Mouse (Mus musculus): ENCODE data around the gene Olfr193. TPM values are rescaled to one million over a fixed set of nuclear protein-coding genes. Genes with fewer than 3 reads are reported as not detected.
"Not testable (repeated sequence)": the region's sequence is repeated elsewhere in the genome, so short reads cannot be mapped to it uniquely, and the experiment has no call there.

Gene Olfr193
- polyA plus RNA-seq (2012; rRNA removed): not detected in 2 replicates

DNA sequence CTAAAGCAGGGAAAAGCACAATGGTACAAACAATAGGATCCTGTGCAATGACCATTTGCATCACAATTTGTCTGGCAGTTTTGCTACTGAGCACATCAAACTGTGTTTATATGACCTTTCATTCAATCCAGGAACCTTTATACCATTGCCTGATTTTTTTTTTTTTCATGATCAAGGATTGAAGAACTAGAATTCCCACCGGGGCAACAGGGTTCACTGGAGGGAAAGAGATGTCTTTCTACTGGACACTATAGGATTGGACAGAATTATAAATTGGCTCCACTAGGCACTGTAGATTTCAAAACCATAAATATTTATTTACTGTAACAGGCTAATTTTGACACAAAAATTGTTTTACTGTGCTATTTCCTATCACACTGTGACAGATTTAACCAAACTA lies at the start of gene Olfr193:
Gene Olfr193, minus strand, starts transcription at position 101 of the 400 bp plus-strand sequence.
- no peak within 1 kb of the TSS for H3K27ac ChIP-seq (ENCODE audit: control insufficient read depth, insufficient read depth, low read depth, low read length)
- H3K27me3 ChIP-seq (ENCODE audit: control insufficient read depth, insufficient read depth, low read length): no peaks in the 10 kb centered on the region
- no peak within 1 kb of the TSS for H3K4me3 ChIP-seq (ENCODE audit: control insufficient read depth, low read depth, low read length)
- TF ChIP-seq POLR2A (IDR thresholded peaks at IDR 0.05; ENCODE audit: control insufficient read depth, low read depth, low read length) (no peak), CTCF (IDR thresholded peaks at IDR 0.05; ENCODE audit: control insufficient read depth, insufficient read depth, insufficient replicate concordance, low read depth, low read length) (no peak)
- no peaks in the 10 kb centered on the region for H3K4me1 ChIP-seq (ENCODE audit: control insufficient read depth, insufficient read depth, low read length)
- no peaks in the 10 kb centered on the region for H3K36me3 ChIP-seq (ENCODE audit: control insufficient read depth, insufficient read depth, low read length)

DNA sequence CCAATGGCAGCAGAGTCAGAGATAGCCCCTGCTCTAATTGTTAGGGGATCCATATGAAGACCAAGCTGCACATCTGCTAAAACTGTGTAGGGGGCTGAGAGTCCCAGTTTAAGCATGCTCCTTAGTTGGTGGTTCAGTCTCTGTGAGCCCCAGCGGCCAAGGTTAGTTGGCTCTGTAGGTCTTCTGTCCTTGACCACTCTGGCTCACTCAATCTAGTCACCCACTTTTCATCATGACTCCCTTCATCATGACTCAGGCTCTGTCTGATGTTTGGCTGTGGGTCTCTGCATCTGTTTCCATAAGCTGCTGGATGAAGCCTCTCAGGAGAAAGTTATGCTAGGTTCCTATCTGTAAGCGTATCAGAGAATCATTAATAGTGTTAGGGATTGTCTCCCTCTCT lies 40.3 kb upstream of the Olfr193 start:
- Histone ChIP-seq H3K4me1 (ENCODE audit: control insufficient read depth, insufficient read depth, low read length) (no peaks in the 10 kb centered on the region), H3K27ac (ENCODE audit: control insufficient read depth, insufficient read depth, low read depth, low read length) (no peak overlapping the region), H3K27me3 (ENCODE audit: control insufficient read depth, insufficient read depth, low read length) (no peaks in the 10 kb centered on the region), H3K4me3 (ENCODE audit: control insufficient read depth, low read depth, low read length) (no peak overlapping the region), H3K36me3 (ENCODE audit: control insufficient read depth, insufficient read depth, low read length) (no peaks in the 10 kb centered on the region)
- no peak for TF ChIP-seq CTCF (IDR thresholded peaks at IDR 0.05; ENCODE audit: control insufficient read depth, insufficient read depth, insufficient replicate concordance, low read depth, low read length)
- TF ChIP-seq POLR2A (IDR thresholded peaks at IDR 0.05; ENCODE audit: control insufficient read depth, low read depth, low read length): no peak

DNA sequence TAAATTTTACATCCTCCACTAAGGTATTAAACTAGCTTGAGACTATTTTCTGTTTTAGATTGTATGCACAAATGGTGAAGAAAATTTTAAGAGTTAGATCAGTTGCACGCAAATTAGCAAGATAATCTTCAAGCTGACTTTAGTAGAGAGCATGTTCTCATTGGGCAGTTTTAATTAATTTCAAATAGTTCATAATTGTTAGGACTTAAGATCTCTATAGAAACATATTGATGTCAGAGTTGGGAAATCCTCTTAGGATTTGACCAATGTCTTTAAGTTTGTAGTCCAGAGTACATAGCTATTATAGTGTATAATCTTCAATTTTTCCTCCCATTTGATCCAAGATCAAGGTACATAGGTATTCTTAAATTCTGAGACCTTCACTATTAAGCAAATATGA lies 35.1 kb upstream of the Olfr193 start, which contains the start of gene Olfr195:
Gene Olfr195, plus strand, starts transcription at position 301 of the 400 bp plus-strand sequence.
- Histone ChIP-seq H3K4me1 (ENCODE audit: control insufficient read depth, insufficient read depth, low read length) (no peaks in the 10 kb centered on the region), H3K27me3 (ENCODE audit: control insufficient read depth, insufficient read depth, low read length) (no peaks in the 10 kb centered on the region), H3K27ac (ENCODE audit: control insufficient read depth, insufficient read depth, low read depth, low read length) (no peak within 1 kb of the TSS), H3K36me3 (ENCODE audit: control insufficient read depth, insufficient read depth, low read length) (no peaks in the 10 kb centered on the region), H3K4me3 (ENCODE audit: control insufficient read depth, low read depth, low read length) (no peak within 1 kb of the TSS)
- no peak for TF ChIP-seq CTCF (IDR thresholded peaks at IDR 0.05; ENCODE audit: control insufficient read depth, insufficient read depth, insufficient replicate concordance, low read depth, low read length)
- no peak for TF ChIP-seq POLR2A (IDR thresholded peaks at IDR 0.05; ENCODE audit: control insufficient read depth, low read depth, low read length)

DNA sequence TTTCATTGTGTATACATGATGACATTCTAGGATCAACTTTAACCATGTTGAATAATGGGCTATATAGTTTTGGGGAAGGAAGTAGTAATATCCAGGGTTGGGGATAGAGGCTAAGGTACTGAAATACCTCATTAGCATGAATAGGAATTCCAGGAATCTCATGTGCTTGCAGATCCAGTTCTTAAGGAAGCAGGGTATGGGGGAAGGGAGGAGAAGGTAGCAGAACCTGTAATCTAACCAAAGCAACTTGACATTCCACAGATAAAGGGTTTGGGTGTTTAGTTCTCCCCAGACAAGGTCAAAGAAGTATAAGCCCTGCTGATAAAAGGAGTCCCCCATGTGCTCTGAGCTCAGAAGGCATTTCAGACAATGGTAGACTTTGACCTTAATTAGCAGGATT lies 29.4 kb upstream of the Olfr193 start:
- no peak for TF ChIP-seq POLR2A (IDR thresholded peaks at IDR 0.05; ENCODE audit: control insufficient read depth, low read depth, low read length)
- Histone ChIP-seq H3K36me3 (ENCODE audit: control insufficient read depth, insufficient read depth, low read length) (no peaks in the 10 kb centered on the region), H3K27me3 (ENCODE audit: control insufficient read depth, insufficient read depth, low read length) (no peaks in the 10 kb centered on the region), H3K4me1 (ENCODE audit: control insufficient read depth, insufficient read depth, low read length) (no peaks in the 10 kb centered on the region), H3K4me3 (ENCODE audit: control insufficient read depth, low read depth, low read length) (no peak overlapping the region), H3K27ac (ENCODE audit: control insufficient read depth, insufficient read depth, low read depth, low read length) (no peak overlapping the region)

DNA sequence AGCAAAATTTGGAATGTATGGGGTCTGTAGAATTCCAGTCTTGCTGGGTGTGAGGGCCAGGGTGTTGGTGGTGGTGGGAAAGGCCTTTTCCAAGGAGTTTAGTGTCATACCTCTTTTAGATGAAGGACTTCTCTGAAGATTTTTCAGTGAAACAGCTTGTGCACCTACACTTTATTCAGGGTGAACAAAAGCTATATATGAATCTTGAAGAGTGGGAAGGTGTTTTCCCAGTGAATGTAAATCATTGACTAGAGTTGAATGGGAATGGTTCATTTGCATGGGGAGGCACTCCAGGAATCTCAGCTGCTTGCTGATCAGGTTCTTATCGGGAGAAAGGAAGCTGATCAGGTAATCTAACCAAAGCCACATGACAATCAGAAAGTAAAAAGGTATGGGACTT lies 19.1 kb upstream of the Olfr193 start:
- Histone ChIP-seq H3K4me3 (ENCODE audit: control insufficient read depth, low read depth, low read length) (no peak overlapping the region), H3K27ac (ENCODE audit: control insufficient read depth, insufficient read depth, low read depth, low read length) (no peak overlapping the region), H3K27me3 (ENCODE audit: control insufficient read depth, insufficient read depth, low read length) (no peaks in the 10 kb centered on the region), H3K4me1 (ENCODE audit: control insufficient read depth, insufficient read depth, low read length) (no peaks in the 10 kb centered on the region), H3K36me3 (ENCODE audit: control insufficient read depth, insufficient read depth, low read length) (no peaks in the 10 kb centered on the region)
- no peak for TF ChIP-seq POLR2A (IDR thresholded peaks at IDR 0.05; ENCODE audit: control insufficient read depth, low read depth, low read length)
- no peak for TF ChIP-seq CTCF (IDR thresholded peaks at IDR 0.05; ENCODE audit: control insufficient read depth, insufficient read depth, insufficient replicate concordance, low read depth, low read length)

DNA sequence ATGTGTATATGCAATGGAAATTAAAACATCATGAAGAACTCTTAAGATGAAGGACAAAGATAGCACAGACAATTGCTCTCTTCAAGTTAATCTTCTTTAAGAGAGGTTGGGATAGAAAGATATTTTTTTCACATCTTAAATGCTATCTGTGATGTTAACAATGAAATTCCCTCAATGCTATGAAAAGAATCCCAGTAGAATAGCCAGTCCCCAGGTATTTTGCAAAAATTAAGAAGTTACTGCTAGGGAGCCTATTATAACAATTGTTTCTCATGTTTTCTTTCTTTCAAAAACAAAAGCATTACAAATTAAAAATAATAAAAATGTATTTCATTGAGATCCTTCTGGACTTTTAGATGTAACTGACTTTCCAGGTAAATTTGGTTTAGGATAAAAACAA lies 9.3 kb upstream of the Olfr193 start, which contains the start of gene Olfr194:
Gene Olfr194, minus strand, starts transcription at position 101 of the 400 bp plus-strand sequence.
- Histone ChIP-seq H3K4me3 (ENCODE audit: control insufficient read depth, low read depth, low read length) (no peak within 1 kb of the TSS), H3K36me3 (ENCODE audit: control insufficient read depth, insufficient read depth, low read length) (no peaks in the 10 kb centered on the region), H3K4me1 (ENCODE audit: control insufficient read depth, insufficient read depth, low read length) (no peaks in the 10 kb centered on the region), H3K27ac (ENCODE audit: control insufficient read depth, insufficient read depth, low read depth, low read length) (no peak within 1 kb of the TSS), H3K27me3 (ENCODE audit: control insufficient read depth, insufficient read depth, low read length) (no peaks in the 10 kb centered on the region)
- no peak for TF ChIP-seq POLR2A (IDR thresholded peaks at IDR 0.05; ENCODE audit: control insufficient read depth, low read depth, low read length)
- no peak for TF ChIP-seq CTCF (IDR thresholded peaks at IDR 0.05; ENCODE audit: control insufficient read depth, insufficient read depth, insufficient replicate concordance, low read depth, low read length)

DNA sequence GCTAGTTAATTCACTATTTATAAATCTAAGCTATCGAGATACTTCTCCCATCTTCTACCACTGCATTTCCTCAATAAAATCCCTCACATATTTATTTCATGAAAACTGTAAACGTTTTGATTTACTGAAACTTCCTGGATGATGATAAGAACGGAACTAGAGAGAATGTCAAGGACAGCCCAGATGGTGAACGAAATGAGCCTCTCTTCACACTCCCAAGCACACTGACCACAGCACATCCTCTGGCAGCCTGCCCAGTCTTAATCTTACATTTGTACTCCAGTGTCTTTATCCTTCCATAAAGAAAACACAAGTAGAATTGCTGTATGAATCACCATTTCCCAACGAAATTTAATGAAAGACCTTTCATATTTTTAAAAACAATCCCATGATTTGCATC lies 3.2 kb downstream of the Olfr193 start:
- H3K4me1 ChIP-seq (ENCODE audit: control insufficient read depth, insufficient read depth, low read length); H3K27ac ChIP-seq (ENCODE audit: control insufficient read depth, insufficient read depth, low read depth, low read length); H3K36me3 ChIP-seq (ENCODE audit: control insufficient read depth, insufficient read depth, low read length); H3K4me3 ChIP-seq (ENCODE audit: control insufficient read depth, low read depth, low read length); H3K27me3 ChIP-seq (ENCODE audit: control insufficient read depth, insufficient read depth, low read length): not testable (repeated sequence)

DNA sequence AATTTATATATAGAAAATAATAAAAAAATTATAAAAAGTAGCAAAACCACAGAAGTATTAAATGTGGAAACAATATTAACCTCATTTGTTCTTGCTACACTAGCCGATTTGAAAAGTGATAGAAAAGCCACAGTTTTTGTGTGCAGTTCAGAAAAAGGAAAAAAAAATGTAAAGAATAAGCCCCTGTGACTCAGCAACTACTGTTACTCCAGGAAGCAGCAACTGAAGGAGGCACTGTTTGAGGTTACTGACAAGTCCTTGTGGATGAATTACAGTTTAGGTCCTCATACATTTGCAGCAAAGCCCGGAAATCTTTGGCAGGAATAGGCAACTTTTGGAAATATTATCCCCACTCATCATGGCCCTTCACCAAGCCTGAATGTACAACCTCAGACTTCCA lies 6.4 kb downstream of the Olfr193 start:
- no peaks in the 10 kb centered on the region for H3K4me1 ChIP-seq (ENCODE audit: control insufficient read depth, insufficient read depth, low read length)
- no peaks in the 10 kb centered on the region for H3K36me3 ChIP-seq (ENCODE audit: control insufficient read depth, insufficient read depth, low read length)
- TF ChIP-seq CTCF (IDR thresholded peaks at IDR 0.05; ENCODE audit: control insufficient read depth, insufficient read depth, insufficient replicate concordance, low read depth, low read length): no peak
- TF ChIP-seq POLR2A (IDR thresholded peaks at IDR 0.05; ENCODE audit: control insufficient read depth, low read depth, low read length): no peak
- H3K27ac ChIP-seq (ENCODE audit: control insufficient read depth, insufficient read depth, low read depth, low read length): no peak overlapping the region
- H3K4me3 ChIP-seq (ENCODE audit: control insufficient read depth, low read depth, low read length): no peak overlapping the region
- H3K27me3 ChIP-seq (ENCODE audit: control insufficient read depth, insufficient read depth, low read length): no peaks in the 10 kb centered on the region

DNA sequence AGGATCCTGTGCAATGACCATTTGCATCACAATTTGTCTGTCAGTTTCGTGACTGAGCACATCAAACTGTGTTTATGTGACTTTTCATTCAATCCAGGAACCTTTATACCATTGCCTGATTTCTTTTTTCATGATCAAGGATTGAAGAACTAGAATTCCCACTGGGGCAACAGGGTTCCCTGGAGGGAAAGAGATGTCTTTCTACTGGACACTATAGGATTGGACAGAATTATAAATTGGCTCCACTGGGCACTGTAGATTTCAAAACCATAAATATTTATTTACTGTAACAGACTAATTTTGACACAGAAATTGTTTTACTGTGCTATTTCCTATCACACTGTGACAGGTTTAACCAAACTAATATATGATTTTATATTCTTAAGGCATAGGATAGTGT lies 22.0 kb downstream of the Olfr193 start, which contains the start of gene Olfr191:
Gene Olfr191, minus strand, starts transcription at position 101 of the 400 bp plus-strand sequence.
- not testable (repeated sequence) for H3K4me1 ChIP-seq (ENCODE audit: control insufficient read depth, insufficient read depth, low read length)

DNA sequence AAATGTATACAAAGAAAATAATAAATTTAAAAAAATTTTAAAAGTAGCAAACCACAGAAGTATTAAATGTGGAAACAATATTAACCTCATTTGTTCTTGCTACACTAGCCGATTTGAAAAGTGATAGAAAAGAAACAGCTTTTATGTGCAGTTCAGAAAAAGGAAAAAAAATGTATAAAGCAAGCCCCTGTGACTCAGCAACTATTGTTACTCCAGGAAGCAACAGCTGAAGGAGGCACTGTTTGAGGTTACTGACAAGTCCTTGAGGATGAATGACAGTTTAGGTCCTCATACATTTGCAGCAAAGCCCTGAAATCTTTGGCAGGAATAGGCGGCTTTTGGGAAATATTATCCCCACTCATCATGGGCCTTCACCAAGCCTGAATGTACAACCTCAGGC lies 30.6 kb downstream of the Olfr193 start:
- H3K4me3 ChIP-seq (ENCODE audit: control insufficient read depth, low read depth, low read length); H3K4me1 ChIP-seq (ENCODE audit: control insufficient read depth, insufficient read depth, low read length); H3K27ac ChIP-seq (ENCODE audit: control insufficient read depth, insufficient read depth, low read depth, low read length); H3K27me3 ChIP-seq (ENCODE audit: control insufficient read depth, insufficient read depth, low read length); H3K36me3 ChIP-seq (ENCODE audit: control insufficient read depth, insufficient read depth, low read length): not testable (repeated sequence)

More for the DNA sequence above, 22.0 kb downstream of the Olfr193 start, which contains the start of gene Olfr191:
- not testable (repeated sequence) for H3K36me3 ChIP-seq (ENCODE audit: control insufficient read depth, insufficient read depth, low read length); H3K27me3 ChIP-seq (ENCODE audit: control insufficient read depth, insufficient read depth, low read length); H3K4me3 ChIP-seq (ENCODE audit: control insufficient read depth, low read depth, low read length); H3K27ac ChIP-seq (ENCODE audit: control insufficient read depth, insufficient read depth, low read depth, low read length)
